Mouse (Mus musculus) T-helper 1 cell (primary cell): ENCODE data around the gene Clec4f.
"Not testable (repeated sequence)": the region's sequence is repeated elsewhere in the genome, so short reads cannot be mapped to it uniquely, and the experiment has no call there.

ENCODE experiments used
- in situ Hi-C: fragments of 300-600 bp; cut with MboI, MseI; formaldehyde crosslinking; loops from one replicate; pipeline ENCODE4 v1.15.1; 2025; ENCODE audit warnings: high pct_unique_total_duplicates

Gene Clec4f

DNA sequence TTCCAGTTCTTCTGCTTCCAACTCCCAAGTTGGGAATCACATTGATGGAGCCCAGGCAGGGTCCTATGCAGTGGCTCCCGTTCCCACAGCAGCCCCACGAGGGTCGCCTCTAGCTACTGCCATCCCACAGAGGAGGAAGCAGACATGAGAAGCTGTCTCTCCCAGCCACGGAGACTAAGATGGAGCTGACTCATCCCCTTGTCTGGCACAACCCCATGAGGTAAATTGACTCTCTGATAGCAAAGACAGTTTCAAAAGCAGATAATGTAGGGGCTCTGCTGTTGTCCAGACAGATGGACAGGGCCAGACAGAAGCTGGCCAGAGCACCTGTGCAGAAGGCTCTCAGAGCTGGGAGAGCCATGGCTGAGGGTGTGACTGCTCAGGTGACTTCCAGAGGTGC lies 21.4 kb downstream of the Clec4f start:
- in situ Hi-C loops, result not testable (repeated sequence)

DNA sequence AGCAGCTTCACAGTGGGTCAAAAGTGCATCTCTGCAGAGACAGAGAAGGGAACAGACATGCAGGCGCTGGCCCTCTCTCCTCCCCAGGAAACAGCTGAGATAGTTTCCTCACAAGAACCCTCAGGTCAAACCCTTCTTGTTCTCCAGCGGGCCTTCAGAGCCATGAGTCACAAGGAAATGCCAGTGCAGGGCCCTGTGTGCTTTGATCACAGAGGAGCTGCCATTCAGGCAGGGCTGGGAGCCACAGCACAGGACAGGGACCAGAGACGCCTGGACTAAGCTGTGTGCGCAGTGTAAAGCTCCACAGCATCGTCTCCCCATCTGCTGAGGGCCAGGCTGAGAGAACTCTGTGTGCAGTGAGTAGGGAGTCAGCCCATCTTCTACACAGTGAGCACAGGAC lies 21.9 kb downstream of the Clec4f start:
- in situ Hi-C loops, result not testable (repeated sequence)

DNA sequence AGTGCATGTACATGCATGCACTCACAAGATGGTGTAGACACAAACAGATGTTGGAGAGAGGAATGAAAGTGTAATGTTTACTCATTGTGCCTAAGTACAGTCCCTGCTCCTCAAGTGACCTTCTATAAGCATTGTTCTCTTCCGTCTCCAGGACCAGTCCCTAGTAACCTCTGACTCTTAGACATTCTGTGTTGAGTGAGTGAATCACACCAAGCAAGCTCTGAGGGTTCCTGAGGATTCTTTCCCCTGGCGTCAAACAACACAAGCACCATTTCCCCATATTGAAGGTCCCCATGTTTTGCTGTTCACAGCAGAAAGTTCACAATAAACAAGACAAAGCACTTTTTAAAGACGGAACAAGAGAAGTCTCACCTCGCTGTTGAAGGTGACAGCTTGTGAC lies 24.2 kb downstream of the Clec4f start:
- in situ Hi-C loops, result no loop called here

GRCm38 (mm10) chr6:83626781-83627180 lies 29.2 kb downstream of the Clec4f start:
- in situ Hi-C loops, result no loop called here

- in situ Hi-C loops, result no loop called here
Measured at GRCm38 (mm10) chr6:83619955-83620354, 36.0 kb downstream of the Clec4f start.

DNA sequence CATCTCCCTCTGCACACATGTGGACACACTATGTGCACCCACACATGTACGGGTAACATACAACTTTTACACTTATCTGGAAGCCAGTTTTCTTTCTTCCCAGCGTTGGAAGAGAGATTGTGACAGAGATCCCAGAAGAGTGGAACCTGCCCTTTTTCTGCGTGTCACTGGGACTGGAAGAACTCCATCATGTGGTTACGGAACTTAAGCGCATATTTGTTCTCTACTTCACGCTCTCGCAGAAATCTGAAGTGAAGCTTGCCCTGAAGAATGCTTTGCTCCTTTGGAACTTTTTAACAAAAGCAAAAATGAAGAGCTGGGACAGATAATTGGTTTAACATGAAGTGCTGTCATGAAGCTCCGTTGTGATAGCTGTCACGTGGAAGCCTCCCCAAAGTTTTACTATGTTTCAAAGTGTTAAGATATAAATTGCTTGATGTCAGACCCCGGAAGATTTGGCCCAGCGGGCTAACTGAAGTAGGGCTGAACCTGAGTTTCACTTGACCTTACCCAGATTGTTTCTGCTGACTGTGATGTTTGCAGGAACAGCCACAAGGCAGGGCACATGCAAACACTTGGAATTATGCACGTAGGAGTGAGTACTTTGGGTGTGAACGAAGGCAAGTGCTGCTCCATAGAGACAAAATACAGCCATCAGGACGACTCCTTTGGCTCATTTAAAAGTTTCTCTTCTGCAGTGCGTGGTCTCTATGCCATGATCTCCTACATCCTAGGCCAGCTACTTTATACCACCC lies 38.2 kb downstream of the Clec4f start:
- in situ Hi-C loops, result no loop called here

DNA sequence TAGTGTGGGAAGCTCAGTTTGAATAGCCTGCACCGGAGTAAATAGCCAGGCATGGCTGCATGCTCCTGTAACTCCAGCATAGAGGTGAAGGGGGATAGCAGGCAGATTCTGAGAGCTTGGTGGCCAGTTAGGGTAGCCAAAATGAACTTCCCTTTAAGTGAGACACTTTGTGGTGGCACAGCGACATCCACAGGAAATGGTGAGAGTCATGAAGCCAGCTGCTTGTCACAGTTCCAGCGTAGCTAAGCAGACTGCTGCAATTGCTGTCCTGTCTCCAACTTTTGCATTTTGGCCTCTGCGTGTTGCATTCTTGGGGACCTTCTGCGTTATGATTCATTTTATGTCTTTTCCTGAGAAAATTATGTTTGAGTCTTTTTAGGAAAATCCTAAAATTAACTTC lies 39.5 kb downstream of the Clec4f start:
- in situ Hi-C loops, result no loop called here

DNA sequence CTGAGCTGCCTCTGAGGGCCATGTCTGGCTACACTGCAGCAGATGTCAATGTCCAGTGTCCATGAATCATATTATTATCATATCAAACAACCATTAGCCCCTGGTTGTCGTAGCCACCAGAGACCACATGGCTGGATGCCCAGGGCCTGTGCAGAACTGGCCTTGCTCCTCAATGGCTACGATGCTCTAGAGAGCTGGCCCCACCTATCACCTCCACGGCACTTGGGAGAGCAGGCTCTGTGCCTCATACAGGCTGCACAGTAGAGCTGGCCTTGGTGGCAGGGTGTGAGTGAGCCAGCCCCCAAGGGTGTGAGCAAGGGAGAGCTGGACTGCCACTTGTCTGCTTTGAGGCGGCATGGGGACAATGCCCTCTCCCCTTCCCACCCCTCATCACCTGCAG lies 41.5 kb downstream of the Clec4f start:
- in situ Hi-C loops, result no loop called here

GRCm38 (mm10) chr6:83612976-83613375 lies 43.0 kb downstream of the Clec4f start:
- in situ Hi-C loops, result no loop called here

- in situ Hi-C loops, result no loop called here
Measured at GRCm38 (mm10) chr6:83599636-83600174, 56.3 kb downstream of the Clec4f start.

DNA sequence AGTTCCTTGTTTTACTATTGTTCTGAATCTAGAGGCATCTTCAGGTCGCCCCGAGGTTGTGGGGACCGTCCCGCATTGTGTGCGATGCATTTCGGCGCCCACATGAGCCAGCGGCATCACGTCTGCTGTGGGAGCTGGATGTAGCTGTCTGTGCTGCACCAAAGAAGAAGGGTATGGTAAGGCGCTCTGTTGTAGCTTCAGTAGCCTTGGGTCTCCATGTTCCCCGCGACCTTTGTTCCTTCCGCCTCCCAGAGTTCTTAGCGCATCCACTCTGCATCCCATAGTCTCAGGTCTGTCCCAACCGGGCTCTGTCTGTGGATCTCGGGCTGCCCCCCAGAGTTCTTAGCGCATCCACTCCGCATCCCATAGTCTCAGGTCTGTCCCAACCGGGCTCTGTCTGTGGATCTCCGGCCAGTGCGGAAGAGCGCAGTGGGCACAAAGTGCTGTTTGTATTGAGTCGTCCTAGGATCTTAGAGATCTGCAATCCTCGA lies 56.9 kb downstream of the Clec4f start:
- in situ Hi-C loops, result no loop called here

DNA sequence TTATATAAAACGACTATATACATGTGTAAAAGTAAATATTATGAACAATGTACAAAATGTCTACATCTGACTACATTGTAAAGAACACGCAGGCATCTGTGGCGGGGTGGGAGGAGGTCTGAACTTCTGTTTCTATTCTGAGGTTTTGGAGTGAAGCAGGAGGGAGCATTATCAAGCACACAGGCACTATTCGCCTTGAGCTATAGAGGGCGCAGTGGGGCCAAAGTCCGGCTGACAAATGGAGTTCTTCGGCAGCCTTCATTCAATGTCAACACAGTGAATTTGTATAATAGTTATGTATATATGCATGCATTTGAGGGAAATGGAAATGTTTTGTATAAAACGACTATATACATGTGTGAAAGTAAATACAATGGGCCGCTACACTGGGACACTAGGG lies 57.3 kb downstream of the Clec4f start:
- in situ Hi-C loops, result no loop called here

DNA sequence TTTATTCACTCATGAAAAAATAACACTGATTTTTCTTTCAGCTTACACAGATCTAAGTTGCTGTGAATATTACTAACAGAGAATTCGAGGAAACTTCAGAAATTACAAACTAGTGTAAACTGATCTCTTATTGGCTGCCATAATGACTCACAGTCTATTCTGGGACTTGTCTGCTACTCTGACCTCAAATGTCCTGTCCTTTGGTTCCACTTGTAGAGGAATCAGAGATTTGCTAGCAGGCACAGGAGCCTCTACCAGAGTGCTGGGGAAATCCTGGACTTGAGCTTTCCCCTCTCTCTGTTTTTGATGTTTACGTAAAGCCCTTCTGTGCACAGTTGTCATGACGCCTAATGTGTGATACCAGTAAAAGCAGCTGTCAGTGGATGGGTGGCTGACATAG lies 58.0 kb downstream of the Clec4f start:
- in situ Hi-C loops, result no loop called here

DNA sequence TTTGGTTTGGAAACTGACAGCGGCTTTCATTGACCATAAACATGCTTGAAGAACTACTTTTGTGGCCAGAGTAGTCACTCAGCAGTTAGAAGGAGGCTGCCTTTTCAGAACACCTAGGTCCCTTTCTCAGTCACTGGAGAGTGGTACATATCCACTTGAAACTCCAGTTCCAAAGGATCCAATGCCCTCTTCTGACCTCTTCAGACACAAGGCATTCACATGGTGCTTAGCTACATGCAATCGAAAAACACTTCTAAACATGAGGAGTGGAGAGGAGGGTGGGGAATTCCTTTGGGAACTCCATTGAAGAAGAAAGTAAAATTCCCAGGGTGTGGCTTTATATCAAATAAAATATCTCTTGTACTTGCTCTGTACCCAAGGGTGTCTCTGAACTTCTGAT lies 61.0 kb downstream of the Clec4f start:
- in situ Hi-C loops, result no loop called here
